Mouse (Mus musculus) forebrain, embryonic 15.5 days (tissue): ENCODE data around the gene Bbs2. TPM values are rescaled to one million over a fixed set of nuclear protein-coding genes. Genes with fewer than 3 reads are reported as not detected.

Experiments
- ATAC-seq: fragments of 200-750 bp; cut with Nextera tagmentation; replicated peaks from 2 replicates; pipeline ENCODE4 v1.8.0; 2017; ENCODE audit warnings: mild to moderate bottlenecking, moderate TSS enrichment, moderate library complexity
- H3K27ac ChIP-seq: fragments of 300-500 bp; sonication (generic); replicated peaks from 2 replicates; pipeline ENCODE4 v1.5.1; 2015; ENCODE audit warnings: mild to moderate bottlenecking, inconsistent platforms
- H3K27me3 ChIP-seq: fragments of 300-500 bp; sonication (generic); 2 replicates; pipeline ENCODE4 v1.6.1; 2015; ENCODE audit warnings: inconsistent platforms
- H3K36me3 ChIP-seq: fragments of 300-500 bp; sonication (generic); 2 replicates; pipeline ENCODE4 v1.6.1; 2015; ENCODE audit warnings: mild to moderate bottlenecking, inconsistent platforms
- H3K4me1 ChIP-seq: fragments of 300-500 bp; sonication (generic); 2 replicates; pipeline ENCODE4 v1.6.1; 2015; ENCODE audit warnings: inconsistent platforms
- H3K4me2 ChIP-seq: fragments of 300-500 bp; sonication (generic); replicated peaks from 2 replicates; pipeline ENCODE4 v1.6.1; 2015; ENCODE audit warnings: mild to moderate bottlenecking, inconsistent platforms
- H3K4me3 ChIP-seq: fragments of 300-500 bp; sonication (generic); 2 replicates; pipeline ENCODE4 v1.5.1; 2015; ENCODE audit warnings: mild to moderate bottlenecking, inconsistent platforms
- H3K9ac ChIP-seq: fragments of 300-500 bp; sonication (generic); replicated peaks from 2 replicates; pipeline ENCODE4 v1.6.1; 2015; ENCODE audit warnings: mild to moderate bottlenecking, inconsistent platforms
- H3K9me3 ChIP-seq: fragments of 300-500 bp; sonication (generic); 2 replicates; pipeline ENCODE4 v1.6.1; 2016; ENCODE audit warnings: inconsistent platforms
- WGBS: fragments of 180-500 bp; shearing (Covaris S2); methylation state at CpG from one replicate; pipeline ENCODE4 v1.1.7; 2015; ENCODE audit warnings: mixed read lengths; 5-methylcytosine and 5-hydroxymethylcytosine counted together
- polyA plus RNA-seq: library from polyadenylated mRNA; unstranded; fragments of >200 nt; fragmentation: Nextera tagmentation; extraction: Ambion mirVana; gene quantifications from 2 replicates; pipeline ENCODE4 v1.2.1, GENCODE M21; 2015

The Bbs2 gene
- polyA plus RNA-seq, 1 experiment from 2014 or later = 20.5 TPM

DNA sequence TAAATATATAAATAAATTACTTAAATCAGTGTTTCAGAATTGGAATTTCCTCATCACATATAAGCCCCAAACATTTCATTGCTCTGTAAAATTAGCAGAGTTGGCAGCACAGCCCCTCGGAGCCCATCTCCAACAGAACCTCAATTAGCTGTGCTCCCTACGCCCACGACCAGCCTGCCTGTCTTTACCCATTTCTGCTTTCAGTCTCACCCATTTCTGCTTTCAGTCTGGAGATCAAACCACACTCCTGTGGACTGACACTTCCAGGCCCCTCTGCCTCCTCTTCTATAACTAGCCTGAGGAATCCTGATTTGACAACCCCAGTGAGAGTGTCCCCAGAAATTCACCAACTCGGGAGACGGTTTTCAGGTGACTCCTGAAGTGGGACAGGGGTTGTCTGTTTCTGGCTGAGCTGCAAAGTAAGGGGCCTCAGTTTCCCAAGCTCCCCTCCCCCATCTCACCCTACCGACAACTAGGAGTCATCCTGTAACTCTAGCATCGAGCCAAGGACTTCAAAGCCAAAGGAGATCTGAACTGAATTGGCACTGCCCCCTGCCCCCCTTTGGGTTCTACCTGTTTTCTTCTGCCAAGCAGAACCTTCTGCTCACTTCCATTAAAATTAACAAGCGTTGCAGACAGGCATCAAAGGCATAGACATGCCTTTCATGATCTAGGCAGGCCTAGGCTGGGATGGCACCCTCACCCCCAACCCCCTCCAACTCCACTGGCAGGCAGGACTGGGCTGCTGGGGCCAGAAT, 24.2 kb upstream of the Bbs2 start:
- no peaks in the 10 kb centered on the region for H3K9me3 ChIP-seq
- H3K4me3 ChIP-seq = no peak overlapping the region
- no peak for ATAC-seq
- H3K9ac ChIP-seq = no peak overlapping the region
- no peak overlapping the region for H3K4me2 ChIP-seq
- WGBS = 35% methylated on average over 8 of the region's 8 CpGs
- H3K27ac ChIP-seq = peak overlapping the region; percentile 27; the same call in 1 of the 2 replicates
- H3K36me3 ChIP-seq = no peaks in the 10 kb centered on the region
- H3K27me3 ChIP-seq = no peaks in the 10 kb centered on the region
- peaks cover 56% of the 10 kb centered on the region for H3K4me1 ChIP-seq

DNA sequence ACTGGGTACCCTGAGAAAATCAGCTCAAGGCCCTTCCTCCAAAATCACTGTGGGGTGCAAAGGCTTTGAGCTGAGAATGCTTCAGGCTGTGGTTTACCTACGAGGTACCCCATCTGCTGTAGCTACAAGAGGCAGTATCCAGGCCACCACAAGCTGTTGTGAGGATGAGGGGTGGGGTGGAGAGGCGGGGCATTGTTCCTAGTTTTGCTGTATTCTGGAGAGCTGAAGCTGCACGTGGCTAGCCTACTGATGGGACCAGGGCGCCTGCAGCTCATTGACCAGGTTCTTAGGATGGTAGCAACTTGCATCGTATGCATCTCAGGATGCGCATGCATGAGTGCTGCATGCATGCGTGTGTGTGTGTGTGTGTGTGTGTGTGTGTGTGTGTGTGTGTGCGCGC, 22.9 kb upstream of the Bbs2 start:
- Histone ChIP-seq H3K4me3 (no peak overlapping the region), H3K4me1 (peaks cover 49% of the 10 kb centered on the region), H3K36me3 (no peaks in the 10 kb centered on the region), H3K9me3 (no peaks in the 10 kb centered on the region), H3K27ac (peak overlapping the region; percentile 49), H3K9ac (no peak overlapping the region), H3K4me2 (no peak overlapping the region), H3K27me3 (no peaks in the 10 kb centered on the region)
- no peak for ATAC-seq
- 69% methylated on average over 9 of the region's 9 CpGs for WGBS

DNA sequence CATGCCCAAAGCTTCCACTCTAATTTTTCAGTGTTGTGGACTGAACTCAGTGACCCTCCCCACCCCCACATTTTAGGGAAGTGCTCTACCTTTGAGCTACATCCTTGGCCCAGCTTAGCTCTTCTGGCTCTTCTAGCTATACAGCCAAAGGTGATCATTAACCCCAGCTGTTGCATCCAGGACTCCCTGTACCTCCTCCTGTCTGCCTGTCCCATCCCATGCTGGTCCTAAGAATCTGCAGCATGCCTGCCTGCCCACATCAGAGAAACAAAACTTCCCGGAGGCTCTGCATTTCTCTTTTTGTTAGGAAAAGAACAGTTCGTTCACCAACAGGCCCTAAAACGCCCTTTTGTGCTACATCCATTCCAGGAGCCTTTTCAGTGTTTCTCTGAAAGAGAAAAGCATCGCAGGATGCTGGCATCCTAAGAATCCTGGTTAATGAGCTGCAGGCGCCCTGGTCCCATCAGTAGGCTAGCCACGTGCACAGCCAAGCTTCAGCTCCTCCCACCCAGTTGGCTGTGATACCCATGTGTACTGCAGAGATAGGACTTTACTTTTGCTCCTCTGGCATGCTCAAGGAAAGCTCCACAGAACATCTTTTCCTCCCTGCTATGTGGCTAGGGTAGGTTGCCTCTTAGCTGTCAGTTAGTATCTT, 20.2 kb upstream of the Bbs2 start:
- peak overlapping the region; percentile 24 for H3K4me2 ChIP-seq
- 2% methylated on average over 6 of the region's 6 CpGs for WGBS
- no peak overlapping the region for H3K4me3 ChIP-seq
- no peaks in the 10 kb centered on the region for H3K36me3 ChIP-seq
- no peaks in the 10 kb centered on the region for H3K9me3 ChIP-seq
- no peak overlapping the region for H3K9ac ChIP-seq
- ATAC-seq = peak; percentile 95
- peak overlapping the region; percentile 93 for H3K27ac ChIP-seq
- H3K4me1 ChIP-seq = peaks cover 49% of the 10 kb centered on the region
- H3K27me3 ChIP-seq = no peaks in the 10 kb centered on the region

DNA sequence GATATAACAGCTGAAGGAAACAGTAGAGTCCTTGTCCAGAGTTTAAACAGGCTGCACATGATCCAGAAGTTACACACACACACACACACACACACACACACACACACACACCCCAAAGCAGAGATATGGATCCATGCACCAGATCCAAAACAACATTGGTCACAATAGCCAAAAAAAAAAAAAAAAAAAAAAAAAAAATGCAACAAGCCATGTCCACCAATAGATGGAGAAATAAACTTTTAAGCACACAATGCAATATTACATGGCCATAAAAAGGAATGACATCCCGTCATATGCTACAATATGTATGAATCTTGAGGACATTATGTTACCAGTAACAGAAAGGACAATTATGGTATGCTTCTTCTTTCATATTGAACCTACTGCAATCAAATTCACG, 15.2 kb upstream of the Bbs2 start:
- no peaks in the 10 kb centered on the region for H3K9me3 ChIP-seq
- no peak overlapping the region for H3K4me3 ChIP-seq
- H3K27me3 ChIP-seq = no peaks in the 10 kb centered on the region
- H3K4me1 ChIP-seq = peaks cover 12% of the 10 kb centered on the region
- WGBS = 90% methylated on average over 2 of the region's 2 CpGs
- no peak overlapping the region for H3K27ac ChIP-seq
- no peak overlapping the region for H3K9ac ChIP-seq
- no peaks in the 10 kb centered on the region for H3K36me3 ChIP-seq
- no peak overlapping the region for H3K4me2 ChIP-seq
- ATAC-seq = no peak

DNA sequence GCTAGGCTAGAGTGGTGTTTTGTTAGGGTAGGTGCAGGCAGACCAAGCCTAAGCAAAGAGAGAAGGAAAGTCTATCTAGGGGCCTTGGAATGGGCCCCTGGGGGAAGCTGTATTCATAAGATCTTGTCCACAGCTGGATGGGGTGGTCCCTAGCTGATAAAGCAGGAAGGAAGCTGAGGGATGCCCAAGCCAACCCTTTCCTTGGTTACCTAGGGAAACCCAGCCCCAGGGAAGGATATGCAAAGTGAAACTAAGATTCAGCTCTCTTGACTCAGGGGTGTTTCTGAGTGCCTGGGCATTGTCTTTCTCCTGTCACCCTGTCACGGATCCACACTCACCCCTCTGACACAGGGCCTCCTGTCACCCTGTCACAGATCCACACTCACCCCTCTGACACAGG, 14.7 kb upstream of the Bbs2 start:
- ATAC-seq = no peak
- Histone ChIP-seq H3K36me3 (no peaks in the 10 kb centered on the region), H3K27ac (no peak overlapping the region), H3K9ac (no peak overlapping the region), H3K4me3 (no peak overlapping the region), H3K27me3 (no peaks in the 10 kb centered on the region), H3K4me2 (no peak overlapping the region), H3K9me3 (no peaks in the 10 kb centered on the region), H3K4me1 (peaks cover 7% of the 10 kb centered on the region)
- WGBS = 63% methylated on average over 1 of the region's 1 CpGs

DNA sequence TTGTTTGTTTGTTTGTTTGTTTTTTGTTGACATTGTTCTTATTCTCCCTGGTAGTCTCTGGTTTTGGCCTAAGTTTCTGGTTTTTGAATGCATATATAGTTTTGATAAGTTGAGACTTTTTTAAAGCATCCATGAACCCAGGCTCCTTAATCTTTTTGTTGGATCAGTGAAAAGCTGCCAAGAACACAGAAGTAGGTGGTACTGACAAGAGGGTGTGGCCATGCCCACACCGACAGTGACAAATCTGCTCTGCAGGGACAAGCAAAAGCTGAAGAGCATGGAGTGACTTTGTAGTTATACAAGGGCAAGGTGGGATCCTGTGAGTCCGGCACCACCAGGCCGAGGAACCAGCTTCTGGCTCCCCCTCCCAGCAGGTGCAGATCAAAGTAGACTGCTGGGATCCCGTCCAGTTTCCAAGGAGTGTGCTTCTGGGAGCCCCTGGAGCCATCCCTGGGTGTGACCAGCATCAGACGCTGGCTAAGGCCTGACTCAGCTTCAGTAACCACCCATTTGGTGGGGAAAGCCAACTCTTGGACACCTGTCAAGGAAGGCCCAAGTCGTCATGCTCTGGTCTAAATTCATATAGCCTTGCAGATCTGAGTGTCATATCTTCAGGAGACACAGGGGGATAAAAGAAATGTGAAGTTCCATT, 11.9 kb upstream of the Bbs2 start:
- H3K4me2 ChIP-seq = no peak overlapping the region
- no peaks in the 10 kb centered on the region for H3K27me3 ChIP-seq
- H3K27ac ChIP-seq = no peak overlapping the region
- no peak for ATAC-seq
- no peaks in the 10 kb centered on the region for H3K9me3 ChIP-seq
- H3K36me3 ChIP-seq = no peaks in the 10 kb centered on the region
- no peak overlapping the region for H3K9ac ChIP-seq
- 60% methylated on average over 6 of the region's 6 CpGs for WGBS
- no peak overlapping the region for H3K4me3 ChIP-seq
- no peaks in the 10 kb centered on the region for H3K4me1 ChIP-seq

DNA sequence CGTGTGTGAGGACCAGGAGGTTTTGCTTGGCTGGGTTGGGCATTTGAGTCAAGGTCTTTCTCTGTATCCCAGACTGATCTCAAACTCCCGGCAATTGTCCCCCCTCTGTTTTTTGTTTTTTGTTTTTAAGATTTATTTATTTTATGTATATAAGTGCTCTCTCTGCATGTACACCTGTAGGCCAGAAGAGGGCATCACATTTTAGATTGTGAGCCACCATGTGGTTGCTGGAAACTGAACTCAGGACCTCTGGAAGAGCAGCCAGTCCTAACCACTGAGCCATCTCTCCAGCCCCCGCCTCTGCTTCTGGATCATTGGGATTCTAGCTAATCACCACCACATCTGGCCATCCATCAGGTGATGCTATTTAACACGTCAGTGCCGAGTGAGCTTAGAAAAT, 11.1 kb upstream of the Bbs2 start:
- Histone ChIP-seq H3K36me3 (no peaks in the 10 kb centered on the region), H3K27ac (no peak overlapping the region), H3K4me3 (no peak overlapping the region), H3K9ac (no peak overlapping the region), H3K27me3 (no peaks in the 10 kb centered on the region), H3K9me3 (no peaks in the 10 kb centered on the region), H3K4me1 (no peaks in the 10 kb centered on the region), H3K4me2 (no peak overlapping the region)
- no peak for ATAC-seq
- WGBS = 80% methylated on average over 5 of the region's 5 CpGs

DNA sequence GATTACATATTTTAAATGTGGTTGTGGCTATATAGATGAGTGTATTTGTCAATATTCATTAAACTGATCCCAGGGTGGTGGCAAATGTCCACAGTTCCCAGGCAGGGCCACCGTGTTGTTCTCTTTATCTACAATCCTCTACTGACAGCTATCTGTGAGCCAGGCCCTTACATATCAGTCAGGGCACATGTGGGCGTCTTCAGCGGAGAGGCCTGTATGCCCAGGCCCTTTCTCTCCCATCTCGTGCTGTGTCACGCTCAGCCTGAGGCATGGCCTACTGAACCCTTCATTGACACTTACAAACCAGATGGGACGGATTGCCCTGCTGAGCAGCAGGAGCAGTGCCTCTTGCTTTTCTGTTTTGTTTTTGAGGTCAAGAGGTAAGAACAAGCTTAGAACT, 10.7 kb upstream of the Bbs2 start:
- no peak overlapping the region for H3K9ac ChIP-seq
- 90% methylated on average over 6 of the region's 6 CpGs for WGBS
- no peaks in the 10 kb centered on the region for H3K36me3 ChIP-seq
- H3K4me3 ChIP-seq = no peak overlapping the region
- no peaks in the 10 kb centered on the region for H3K9me3 ChIP-seq
- H3K27ac ChIP-seq = no peak overlapping the region
- no peak overlapping the region for H3K4me2 ChIP-seq
- no peak for ATAC-seq
- H3K4me1 ChIP-seq = 0 out of 2 replicates have a peak, but pooled peaks cover under 1% of the 10 kb centered on the region
- H3K27me3 ChIP-seq = no peaks in the 10 kb centered on the region

DNA sequence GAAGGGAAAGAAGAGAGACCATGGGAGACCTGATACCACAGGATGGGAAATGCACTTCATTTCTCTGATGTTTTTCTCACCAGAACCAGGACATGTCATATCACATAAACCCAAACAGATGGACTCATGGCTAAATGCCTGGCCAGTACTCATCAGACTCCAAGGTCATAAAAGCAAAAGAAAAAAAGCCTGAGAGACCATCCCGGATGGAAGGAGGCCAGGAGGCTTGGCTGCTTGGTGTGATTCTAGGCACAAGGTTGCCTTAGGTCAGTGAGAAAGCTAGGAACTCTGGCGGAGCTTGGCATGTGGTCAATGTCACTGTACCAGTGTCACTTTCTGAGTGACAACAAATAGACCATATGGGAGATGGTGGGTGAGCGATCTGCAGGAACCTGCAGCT, 9.1 kb upstream of the Bbs2 start:
- Histone ChIP-seq H3K9ac (no peak overlapping the region), H3K4me3 (no peak overlapping the region), H3K9me3 (no peaks in the 10 kb centered on the region), H3K4me1 (0 out of 2 replicates have a peak, but pooled peaks cover 4% of the 10 kb centered on the region), H3K36me3 (no peaks in the 10 kb centered on the region), H3K27me3 (no peaks in the 10 kb centered on the region), H3K27ac (no peak overlapping the region), H3K4me2 (no peak overlapping the region)
- no peak for ATAC-seq
- WGBS = 81% methylated on average over 3 of the region's 3 CpGs

DNA sequence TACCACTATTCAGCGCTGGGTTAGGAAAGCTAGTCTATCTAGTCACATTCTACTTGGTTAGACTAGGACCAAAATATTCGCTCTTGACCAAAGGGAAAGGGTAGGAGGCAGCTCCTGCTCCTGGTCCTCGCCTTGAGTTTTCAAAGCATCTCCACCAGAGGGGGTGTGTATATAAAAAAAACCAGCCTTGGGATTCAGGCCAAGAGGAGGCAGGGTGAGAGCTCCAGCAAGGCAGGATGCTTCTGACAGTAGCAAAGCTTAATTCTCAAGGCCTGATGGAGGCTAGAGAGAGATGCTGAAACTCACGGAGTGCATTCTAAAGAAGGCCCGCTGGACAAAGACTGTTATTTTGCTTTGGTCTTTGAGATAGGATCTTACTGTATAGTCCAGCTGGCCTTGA, 5.4 kb upstream of the Bbs2 start:
- ATAC-seq = no peak
- WGBS = 49% methylated on average over 5 of the region's 5 CpGs
- H3K9ac ChIP-seq = no peak overlapping the region
- H3K4me2 ChIP-seq = no peak overlapping the region
- H3K4me1 ChIP-seq = peaks cover 4% of the 10 kb centered on the region
- no peaks in the 10 kb centered on the region for H3K36me3 ChIP-seq
- no peak overlapping the region for H3K4me3 ChIP-seq
- H3K27me3 ChIP-seq = no peaks in the 10 kb centered on the region
- H3K27ac ChIP-seq = no peak overlapping the region
- no peaks in the 10 kb centered on the region for H3K9me3 ChIP-seq

DNA sequence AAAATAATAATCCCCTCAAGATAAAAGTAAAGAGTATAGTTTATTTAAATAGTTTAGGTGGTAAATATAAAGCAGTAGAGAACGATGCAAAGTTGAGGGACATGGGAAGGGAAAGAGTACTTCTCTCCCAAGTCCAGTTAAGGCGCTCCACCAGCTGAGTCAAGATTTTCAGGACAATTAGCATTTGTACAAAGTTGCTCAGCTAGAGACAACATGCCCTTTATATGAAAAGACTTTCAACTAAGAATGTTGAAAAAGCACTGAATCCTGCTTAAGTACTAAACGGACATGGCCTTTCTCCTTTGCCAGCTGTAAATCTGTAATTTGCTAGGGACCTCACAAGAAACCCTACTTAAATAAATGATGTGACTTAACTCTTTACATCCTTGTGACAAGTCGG, 268 bp upstream of the Bbs2 start:
- Histone ChIP-seq H3K27me3 (no peaks in the 10 kb centered on the region), H3K27ac (peak overlapping the region; percentile 98), H3K4me1 (peaks cover 12% of the 10 kb centered on the region), H3K36me3 (no peaks in the 10 kb centered on the region), H3K9me3 (no peaks in the 10 kb centered on the region), H3K4me2 (peak overlapping the region; percentile 56), H3K4me3 (peak overlapping the region; percentile 61), H3K9ac (peak overlapping the region; percentile 56; the same call in 1 of the 2 replicates)
- 11% methylated on average over 4 of the region's 4 CpGs for WGBS
- ATAC-seq = no peak

DNA sequence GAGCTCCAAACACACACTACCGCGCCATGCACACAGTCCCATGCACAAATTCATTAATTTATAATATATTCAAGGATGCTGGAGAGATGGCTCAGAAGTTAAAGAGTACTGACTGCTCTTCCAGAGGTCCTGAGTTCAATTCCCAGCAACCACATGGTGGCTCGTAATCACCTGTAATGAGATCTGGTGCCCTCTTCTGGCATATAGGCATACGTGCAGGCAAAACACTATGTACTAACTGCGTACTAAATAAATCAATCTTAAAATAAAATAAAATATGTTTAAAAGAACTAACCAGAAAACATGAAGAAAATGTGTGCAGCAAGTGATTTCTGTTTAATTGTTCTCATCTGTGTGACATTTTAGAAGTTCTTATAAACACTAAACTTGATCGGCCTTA, 4.4 kb downstream of the Bbs2 start:
- Histone ChIP-seq H3K9ac (no peak overlapping the region), H3K36me3 (no peaks in the 10 kb centered on the region), H3K9me3 (no peaks in the 10 kb centered on the region), H3K27me3 (no peaks in the 10 kb centered on the region), H3K27ac (no peak overlapping the region), H3K4me1 (peaks cover 12% of the 10 kb centered on the region), H3K4me3 (no peak overlapping the region), H3K4me2 (no peak overlapping the region)
- 84% methylated on average over 6 of the region's 6 CpGs for WGBS
- ATAC-seq = no peak
